Mouse (Mus musculus) E14TG2a.4 (cell line): Measurements from ENCODE around the gene Lrtm2.

Experiments used
- CTCF ChIP-seq: conservative IDR thresholded peaks from 2 replicates; pipeline ENCODE4 v1.5.1; 2014; ENCODE audit warnings: low read length
- NANOG ChIP-seq: IDR thresholded peaks from 2 replicates; pipeline ENCODE4 v1.6.1; 2014; ENCODE audit warnings: borderline replicate concordance, low read length, mixed read lengths

DNA sequence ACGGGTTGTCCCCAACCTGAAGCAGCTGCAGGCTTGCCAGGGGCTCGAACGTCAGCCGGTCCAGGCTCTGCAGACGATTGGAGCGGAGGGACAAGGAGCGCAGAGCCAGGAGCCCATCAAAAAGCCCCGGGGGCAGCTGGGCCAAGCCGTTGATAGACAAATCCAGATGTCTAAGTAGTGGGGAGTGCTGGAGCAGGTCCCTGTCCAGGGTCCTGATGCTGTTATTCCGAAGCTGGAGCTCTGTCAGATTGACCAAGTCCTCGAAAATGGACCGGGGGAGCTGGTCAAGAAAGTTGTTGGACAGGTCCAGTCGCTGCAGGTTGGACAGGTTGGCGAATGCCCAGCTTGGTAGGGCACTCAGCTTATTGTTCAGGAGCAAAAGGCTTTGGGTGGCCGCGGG, 10.1 kb downstream of the Lrtm2 start:
- TF ChIP-seq CTCF (no peak), NANOG (no peak)
